Comparison of ENCODE assay signal across 15 mouse cellular contexts in genomic region chr16:89585604-89586508, GRCm38 (mm10). TPM values are rescaled to one million over a fixed set of nuclear protein-coding genes. Genes with fewer than 3 reads are reported as not detected.
DNase-seq lines count a peak whose midpoint lies in the region; ATAC-seq and TF ChIP-seq lines count a peak whose summit lies in the region.
"Had no signal": no experiment of that assay in that cellular context is flagged by ENCODE, and none has a peak within 500 bp of the region (broad histone marks: within the 10 kb centered on the region; RNA-seq: fewer than 3 reads in every experiment).

No protein-coding gene starts in this region.

- intact Hi-C loops in gastrocnemius, adult 2 months (cut with DNase I), result no loop called here

- WGBS in neural tube, embryonic 12.5 days, result 70% methylated on average over 9 of the region's 9 CpGs
- 76% methylated on average over 9 of the region's 9 CpGs for WGBS in neural tube, embryonic 15.5 days
- WGBS in midbrain, embryonic 15.5 days, result 72% methylated on average over 9 of the region's 9 CpGs

- H3K27ac ChIP-seq in neural tube, embryonic 12.5 days, result no peak overlapping the region
- H3K27ac ChIP-seq in neural tube, embryonic 15.5 days (replicated peaks), result no peak overlapping the region
- H3K27ac ChIP-seq in midbrain, embryonic 15.5 days, result no peak overlapping the region
- H3K27ac ChIP-seq in gastrocnemius, adult 2 months, result no peak overlapping the region

- H3K4me3 ChIP-seq in neural tube, embryonic 12.5 days, result no peak overlapping the region
- no peak overlapping the region for H3K4me3 ChIP-seq in neural tube, embryonic 15.5 days (replicated peaks)
- no peak overlapping the region for H3K4me3 ChIP-seq in midbrain, embryonic 15.5 days
- H3K4me3 ChIP-seq in gastrocnemius, adult 2 months, result no peak overlapping the region
- H3K4me3 ChIP-seq: erythroblast, embryonic 14.5 days had no signal

- peak; percentile 51 for ATAC-seq in neural tube, embryonic 12.5 days (ENCODE audit: low FRiP score, low read depth)
- ATAC-seq in neural tube, embryonic 15.5 days (ENCODE audit: low FRiP score), result no peak
- 0 out of 2 replicates have a peak, but pooled peaks have one; percentile 27 for ATAC-seq in midbrain, embryonic 15.5 days (replicated peaks)

- peak; percentile 19 to 40 for DNase-seq in cerebellum, postnatal 10 days
- no peak for DNase-seq in cerebellum, adult 8-10 months
- DNase-seq in kidney, postnatal 14 days, result peak; percentile 17
- no peak for DNase-seq in gastrocnemius, adult 2 months
- no peak for DNase-seq in layer of hippocampus, postnatal 14 days (ENCODE audit: low spot score in 2 of 2)
- DNase-seq: gastrocnemius, postnatal 25 days; lung, postnatal 4 days had no signal

- H3K4me2 ChIP-seq in neural tube, embryonic 12.5 days (replicated peaks), result no peak overlapping the region
- no peak overlapping the region for H3K4me2 ChIP-seq in neural tube, embryonic 15.5 days
- no peak overlapping the region for H3K4me2 ChIP-seq in midbrain, embryonic 15.5 days

- TF ChIP-seq CTCF in gastrocnemius, adult 2 months (IDR thresholded peaks at IDR 0.05), result no peak

- H3K36me3 ChIP-seq in neural tube, embryonic 12.5 days, result no peaks in the 10 kb centered on the region
- H3K36me3 ChIP-seq in neural tube, embryonic 15.5 days, result no peaks in the 10 kb centered on the region
- H3K36me3 ChIP-seq in midbrain, embryonic 15.5 days (replicated peaks), result no peaks in the 10 kb centered on the region

- no peaks in the 10 kb centered on the region for H3K27me3 ChIP-seq in neural tube, embryonic 12.5 days (replicated peaks)
- no peaks in the 10 kb centered on the region for H3K27me3 ChIP-seq in neural tube, embryonic 15.5 days (replicated peaks)
- H3K27me3 ChIP-seq in midbrain, embryonic 15.5 days (replicated peaks), result no peaks in the 10 kb centered on the region

- 0 out of 2 replicates have a peak, but pooled peaks cover 6% of the 10 kb centered on the region for H3K4me1 ChIP-seq in neural tube, embryonic 12.5 days
- H3K4me1 ChIP-seq in neural tube, embryonic 15.5 days, result no peaks in the 10 kb centered on the region
- peaks cover 9% of the 10 kb centered on the region; the same call in 1 of the 2 replicates for H3K4me1 ChIP-seq in midbrain, embryonic 15.5 days

- H3K9ac ChIP-seq in neural tube, embryonic 12.5 days, result no peak overlapping the region
- H3K9ac ChIP-seq in neural tube, embryonic 15.5 days (replicated peaks), result no peak overlapping the region
- no peak overlapping the region for H3K9ac ChIP-seq in midbrain, embryonic 15.5 days

- H3K9me3 ChIP-seq in neural tube, embryonic 12.5 days, result no peaks in the 10 kb centered on the region
- H3K9me3 ChIP-seq in neural tube, embryonic 15.5 days (replicated peaks), result no peaks in the 10 kb centered on the region
- H3K9me3 ChIP-seq in midbrain, embryonic 15.5 days, result no peaks in the 10 kb centered on the region

RNA-seq across cellular contexts. Expression of gene Krtap11-1, which starts 14.9 kb away (rescaled TPM):
- polyA plus RNA-seq in neural tube, embryonic 12.5 days (2016; fragmentation: Nextera tagmentation; extraction: Ambion mirVana), result not detected in 2 replicates
- polyA plus RNA-seq in neural tube, embryonic 15.5 days (2015; fragmentation: Nextera tagmentation; extraction: Ambion mirVana), result not detected in 2 replicates
- polyA plus RNA-seq in midbrain, embryonic 15.5 days (2015; fragmentation: Nextera tagmentation; extraction: Ambion mirVana), result not detected in 2 replicates
- total RNA-seq in gastrocnemius, adult 2 months (2021), result not detected
- not detected for total RNA-seq in layer of hippocampus, postnatal 14 days (2021)
- total RNA-seq: common myeloid progenitor, adult 5-6 weeks; gastrocnemius, postnatal 25 days; left cerebral cortex, postnatal 36 days had no signal
- polyA plus RNA-seq: brain, embryonic 14.5 days; C2C12; erythroblast, embryonic 14.5 days had no signal

Comparison
In these comparisons a context has a peak if more than half of its experiments do, and no peak if none do; other contexts are left out.
1. DNase-seq: peak in cerebellum, postnatal 10 days (2 of 2) and kidney, postnatal 14 days (single experiment); none in cerebellum, adult 8-10 months (single experiment), gastrocnemius, adult 2 months (single experiment) and layer of hippocampus, postnatal 14 days (0 of 2).